Mouse (Mus musculus) midbrain, postnatal 0 days (tissue): Measurements from ENCODE around the gene Tbxa2r. TPM values are rescaled to one million over a fixed set of nuclear protein-coding genes. Genes with fewer than 3 reads are reported as not detected.

Experiments
- ATAC-seq: fragments of 200-750 bp; cut with Nextera tagmentation; 2 replicates; pipeline ENCODE4 v1.8.0; 2017; ENCODE audit warnings: moderate number of reproducible peaks, mild to moderate bottlenecking, moderate TSS enrichment, moderate library complexity; ENCODE audit not compliant: low FRiP score
- DNase-seq: peaks from one replicate; pipeline ENCODE4 v3.0.0-alpha.2; 2015; ENCODE audit warnings: low spot score
- H3K27ac ChIP-seq: fragments of 300-500 bp; sonication (generic); 2 replicates; pipeline ENCODE4 v1.5.1; 2014; ENCODE audit warnings: low read depth, mild to moderate bottlenecking, low read length, mixed read lengths
- H3K27me3 ChIP-seq: fragments of 300-500 bp; sonication (generic); 2 replicates; pipeline ENCODE4 v1.6.1; 2014; ENCODE audit warnings: low read length, control low read depth, mixed read lengths; ENCODE audit not compliant: insufficient read depth
- H3K36me3 ChIP-seq: fragments of 300-500 bp; sonication (generic); 2 replicates; pipeline ENCODE4 v1.6.1; 2014; ENCODE audit warnings: low read length, control low read depth, mixed read lengths; ENCODE audit not compliant: insufficient read depth
- H3K4me1 ChIP-seq: fragments of 300-500 bp; sonication (generic); 2 replicates; pipeline ENCODE4 v1.6.1; 2014; ENCODE audit warnings: mild to moderate bottlenecking, control low read depth, antibody characterized with exemption, low read length, mixed read lengths; ENCODE audit not compliant: insufficient read depth
- H3K4me2 ChIP-seq: fragments of 300-500 bp; sonication (generic); 2 replicates; pipeline ENCODE4 v1.6.1; 2014; ENCODE audit warnings: low read depth, mild to moderate bottlenecking, low read length, mixed read lengths; ENCODE audit not compliant: poor library complexity, severe bottlenecking
- H3K4me3 ChIP-seq: fragments of 300-500 bp; sonication (generic); 2 replicates; pipeline ENCODE4 v1.5.1; 2014; ENCODE audit warnings: low read depth, mild to moderate bottlenecking, low read length, moderate library complexity
- H3K9ac ChIP-seq: fragments of 300-500 bp; sonication (generic); replicated peaks from 2 replicates; pipeline ENCODE4 v1.6.1; 2014; ENCODE audit warnings: mild to moderate bottlenecking, low read length, moderate library complexity, mixed read lengths; ENCODE audit not compliant: poor library complexity, severe bottlenecking
- H3K9me3 ChIP-seq: fragments of 300-500 bp; sonication (generic); 2 replicates; pipeline ENCODE4 v1.6.1; 2016; ENCODE audit warnings: low read length, control low read depth
- CTCF ChIP-seq: IDR thresholded peaks from 2 replicates; pipeline ENCODE4 v1.5.1; 2016; ENCODE audit warnings: antibody characterized with exemption, mild to moderate bottlenecking
- WGBS: fragments of 180-500 bp; shearing (Covaris S2); extraction: QIAGEN DNeasy Blood & Tissue Kit; methylation state at CpG from one replicate; pipeline ENCODE4 v1.1.7; 2014; 5-methylcytosine and 5-hydroxymethylcytosine counted together
- polyA plus RNA-seq: library from polyadenylated mRNA; unstranded; fragments of >200 nt; fragmentation: Nextera tagmentation; extraction: Ambion mirVana; gene quantifications from 2 replicates; pipeline ENCODE4 v1.2.1, GENCODE M21; 2015
- total RNA-seq: library from RNA; depleted of rRNA; stranded (reverse); fragments of >200 nt; gene quantifications from 2 replicates; pipeline ENCODE4 v1.2.3, GENCODE M21; 2014

The Tbxa2r gene
- total and polyA plus RNA-seq, 2 experiments from 2014 or later = 3.8 to 7.0 TPM

- 23% methylated on average over 19 of the region's 20 CpGs for WGBS
- H3K9ac ChIP-seq = no peak overlapping the region
- H3K27me3 ChIP-seq = no peaks in the 10 kb centered on the region
- no peak overlapping the region for H3K27ac ChIP-seq
- ATAC-seq = no peak
- H3K36me3 ChIP-seq = peaks cover 53% of the 10 kb centered on the region
- H3K4me3 ChIP-seq = no peak overlapping the region
- TF ChIP-seq CTCF = no peak
- 0 out of 2 replicates have a peak, but pooled peaks cover 3% of the 10 kb centered on the region for H3K4me1 ChIP-seq
- no peak for DNase-seq
- H3K9me3 ChIP-seq = no peaks in the 10 kb centered on the region
- H3K4me2 ChIP-seq = peak overlapping the region; percentile 4; the same call in 1 of the 2 replicates
Observed at GRCm38 (mm10) chr10:81317273-81317672, 11.3 kb upstream of the Tbxa2r start.

- Histone ChIP-seq H3K27ac (0 out of 2 replicates have a peak overlapping the region, but pooled peaks have one; percentile 88), H3K9me3 (no peaks in the 10 kb centered on the region), H3K4me3 (no peak overlapping the region), H3K27me3 (no peaks in the 10 kb centered on the region), H3K4me2 (no peak overlapping the region), H3K9ac (0 out of 2 replicates have a peak overlapping the region, but pooled peaks have one; percentile 34), H3K36me3 (peaks cover 52% of the 10 kb centered on the region), H3K4me1 (0 out of 2 replicates have a peak, but pooled peaks cover 3% of the 10 kb centered on the region)
- ATAC-seq (no peak), DNase-seq (no peak)
- TF ChIP-seq CTCF = no peak
- 91% methylated on average over 13 of the region's 13 CpGs for WGBS
Observed at GRCm38 (mm10) chr10:81318589-81319329, 9.8 kb upstream of the Tbxa2r start.

GRCm38 (mm10) chr10:81319330-81319699 lies 9.2 kb upstream of the Tbxa2r start:
- peaks cover 52% of the 10 kb centered on the region for H3K36me3 ChIP-seq

GRCm38 (mm10) chr10:81319741-81320549 lies 8.6 kb upstream of the Tbxa2r start:
- under 1% methylated on average over 37 of the region's 38 CpGs for WGBS

More at GRCm38 (mm10) chr10:81319330-81319699, 9.2 kb upstream of the Tbxa2r start:
- peak; percentile 42; the same call in 1 of the 2 replicates for TF ChIP-seq CTCF
- peak; percentile 8 for DNase-seq
- no peak for ATAC-seq
- Histone ChIP-seq H3K4me1 (0 out of 2 replicates have a peak, but pooled peaks cover 3% of the 10 kb centered on the region), H3K27me3 (no peaks in the 10 kb centered on the region), H3K9ac (peak overlapping the region; percentile 34; the same call in 1 of the 2 replicates), H3K27ac (peak overlapping the region; percentile 88; the same call in 1 of the 2 replicates), H3K4me3 (peak overlapping the region; percentile 58), H3K4me2 (peak overlapping the region; percentile 77), H3K9me3 (no peaks in the 10 kb centered on the region)
- WGBS = 31% methylated on average over 8 of the region's 8 CpGs

DNA sequence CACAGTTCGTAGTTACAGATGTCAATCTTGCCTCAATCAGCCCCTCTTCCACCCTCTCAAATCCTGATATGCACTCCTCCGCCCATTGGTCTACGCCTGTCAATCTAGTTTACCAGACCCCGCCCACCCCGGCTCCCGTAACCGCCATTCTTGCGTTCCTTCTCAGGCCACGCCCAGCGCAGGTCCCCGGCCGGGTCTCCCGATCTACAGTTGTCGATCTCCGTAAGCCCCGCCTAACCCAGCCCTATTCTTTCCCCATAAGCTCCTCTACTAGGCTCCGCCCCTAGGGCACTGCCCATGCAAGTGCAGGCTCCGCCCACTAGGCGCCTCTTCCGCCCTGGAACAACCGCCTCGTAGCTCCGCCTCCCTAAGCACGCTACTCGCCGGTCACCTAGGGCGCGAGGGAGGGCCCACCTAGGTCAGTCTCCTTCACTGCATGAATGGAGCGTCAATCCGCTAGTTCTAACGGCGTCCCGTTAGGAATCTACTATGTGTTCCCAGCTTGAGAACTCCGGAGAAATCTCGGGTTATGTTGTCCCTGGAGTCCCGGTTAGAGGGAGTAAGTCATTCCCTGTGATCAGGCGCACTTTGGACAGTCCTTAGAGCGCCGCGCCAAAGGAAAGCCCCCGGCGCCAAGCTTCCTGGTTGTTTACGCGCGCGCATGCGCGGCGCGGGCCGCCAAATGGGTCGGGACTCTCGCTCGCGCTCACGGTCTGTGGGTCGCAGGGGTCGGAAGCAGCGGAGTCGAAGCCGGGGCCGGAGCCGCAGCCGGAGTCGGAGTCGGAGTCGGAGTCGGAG lies 7.8 kb upstream of the Tbxa2r start, which contains the start of gene Cactin:
Gene Cactin (plus strand): TSS at position 554 of the 798 bp plus-strand sequence.
- peaks cover 54% of the 10 kb centered on the region for H3K36me3 ChIP-seq
- H3K4me1 ChIP-seq = 0 out of 2 replicates have a peak, but pooled peaks cover 3% of the 10 kb centered on the region
- H3K4me3 ChIP-seq = peak within 1 kb of the TSS; percentile 58
- peak within 1 kb of the TSS; percentile 77 for H3K4me2 ChIP-seq
- H3K9ac ChIP-seq = peak within 1 kb of the TSS; percentile 62
- H3K27ac ChIP-seq = peak within 1 kb of the TSS; percentile 88
- under 1% methylated on average over 68 of the region's 68 CpGs for WGBS
- H3K9me3 ChIP-seq = no peaks in the 10 kb centered on the region
- peak; percentile 61 for TF ChIP-seq CTCF
- DNase-seq = peak; percentile 100
- no peaks in the 10 kb centered on the region for H3K27me3 ChIP-seq
- ATAC-seq = peak; percentile 93

More at GRCm38 (mm10) chr10:81319741-81320549, 8.6 kb upstream of the Tbxa2r start:
- DNase-seq (peak; percentile 99), ATAC-seq (no peak; the same call in 1 of the 2 replicates)
- H3K9ac ChIP-seq = peak overlapping the region; percentile 34; the same call in 1 of the 2 replicates
- no peak for TF ChIP-seq CTCF
- peak overlapping the region; percentile 88 for H3K27ac ChIP-seq
- no peaks in the 10 kb centered on the region for H3K9me3 ChIP-seq
- H3K4me3 ChIP-seq = peak overlapping the region; percentile 58
- H3K36me3 ChIP-seq = peaks cover 54% of the 10 kb centered on the region
- H3K27me3 ChIP-seq = no peaks in the 10 kb centered on the region
- H3K4me2 ChIP-seq = peak overlapping the region; percentile 77
- H3K4me1 ChIP-seq = 0 out of 2 replicates have a peak, but pooled peaks cover 3% of the 10 kb centered on the region
